ENCODE assay signal across 7 mouse cellular contexts in the genomic region with DNA sequence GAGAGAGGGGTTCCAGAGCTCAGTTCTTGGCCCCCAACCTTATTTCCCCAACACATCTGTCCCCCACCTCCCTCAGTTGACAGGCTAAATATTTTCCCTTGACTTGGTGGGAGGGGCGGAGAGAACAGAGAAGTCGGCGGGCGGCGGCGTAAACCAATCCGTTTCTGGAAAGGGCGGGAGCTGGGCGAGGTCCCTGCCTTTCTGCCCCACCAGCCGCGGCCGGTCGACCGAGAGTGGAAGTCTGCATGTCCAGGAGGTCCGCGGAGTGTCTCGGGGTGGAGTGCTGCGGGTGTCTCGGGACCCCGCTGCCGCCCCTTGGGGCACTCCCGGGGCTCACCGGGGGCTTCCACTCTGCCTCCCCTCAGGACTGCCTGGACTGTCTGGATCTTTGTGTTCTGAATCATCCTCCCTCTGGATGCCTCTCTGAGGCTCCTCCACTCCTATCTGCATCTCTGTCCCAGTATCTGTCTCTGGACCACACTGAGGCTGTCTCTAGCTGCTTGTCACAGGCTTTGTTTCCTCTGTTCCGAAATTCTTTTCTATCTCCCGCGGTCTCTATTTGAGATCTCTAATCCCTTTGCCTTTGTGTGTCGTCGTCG. TPM values are rescaled to one million over a fixed set of nuclear protein-coding genes. Genes with fewer than 3 reads are reported as not detected.
DNase-seq lines count a peak whose midpoint lies in the region; ATAC-seq and TF ChIP-seq lines count a peak whose summit lies in the region.

Gene Insrr (plus strand): TSS at position 216 of the 599 bp plus-strand sequence.

- H3K9ac ChIP-seq in ES-E14 (ENCODE audit: insufficient read depth, low read depth, low read length, poor library complexity, severe bottlenecking): no peak within 1 kb of the TSS
- peak within 1 kb of the TSS; percentile 68 for H3K9ac ChIP-seq in heart, embryonic 13.5 days

- no peaks in the 10 kb centered on the region for H3K4me1 ChIP-seq in ES-E14 (ENCODE audit: control insufficient read depth in 2 of 2, insufficient read depth in 2 of 2, low read length in 2 of 2, poor library complexity in 1 of 2)
- H3K4me1 ChIP-seq in heart, embryonic 13.5 days: peaks cover 27% of the 10 kb centered on the region

- H3K4me3 ChIP-seq in ES-E14 (ENCODE audit: insufficient read depth in 1 of 2, low read depth in 1 of 2, low read length in 2 of 2, poor library complexity in 1 of 2, severe bottlenecking in 1 of 2): peak within 1 kb of the TSS; percentile 17 to 42; a peak in 2 of 4 replicates
- H3K4me3 ChIP-seq in heart, embryonic 13.5 days: peak within 1 kb of the TSS; percentile 46

- peak within 1 kb of the TSS; percentile 68 for H3K4me2 ChIP-seq in heart, embryonic 13.5 days

- DNase-seq in ES-E14 (ENCODE audit: low read depth, low spot score): no peak
- DNase-seq in kidney, postnatal 14 days: peak; percentile 61
- no peak for DNase-seq in frontal cortex, postnatal 14 days (ENCODE audit: low spot score in 2 of 2)
- DNase-seq in frontal cortex, postnatal 36 days (ENCODE audit: low spot score in 2 of 2): no peak

- no peaks in the 10 kb centered on the region for H3K9me3 ChIP-seq in ES-E14 (ENCODE audit: control insufficient read depth, insufficient read depth, low read depth, low read length)
- no peaks in the 10 kb centered on the region for H3K9me3 ChIP-seq in heart, embryonic 13.5 days

- H3K36me3 ChIP-seq in ES-E14 (ENCODE audit: control insufficient read depth, insufficient read depth, low read length, poor library complexity, severe bottlenecking): no peaks in the 10 kb centered on the region
- no peaks in the 10 kb centered on the region for H3K36me3 ChIP-seq in heart, embryonic 13.5 days

- WGBS in heart, embryonic 13.5 days: 1% methylated on average over 29 of the region's 29 CpGs

- peaks cover 100% of the 10 kb centered on the region for H3K27me3 ChIP-seq in heart, embryonic 13.5 days (replicated peaks)

- in situ Hi-C loops in ES-E14 (cut with MboI; ENCODE audit: low sequenced_read_pairs in 2 of 2, unreplicated experiment in 2 of 2): no loop called here

- ATAC-seq in common myeloid progenitor, adult 5-6 weeks (replicated peaks; ENCODE audit: low read depth, poor library complexity, severe bottlenecking): peak; percentile 33; the same call in 1 of the 2 replicates
- ATAC-seq in heart, embryonic 13.5 days (ENCODE audit: extremely low read depth, insufficient number of reproducible peaks, low FRiP score, low TSS enrichment): no peak
- peak; percentile 16; the same call in 1 of the 2 replicates for ATAC-seq in megakaryocyte progenitor cell, adult 5-6 weeks (replicated peaks; ENCODE audit: poor library complexity)

- no peak within 1 kb of the TSS for H3K27ac ChIP-seq in ES-E14 (ENCODE audit: insufficient read depth, low read depth, low read length, poor library complexity, severe bottlenecking)
- H3K27ac ChIP-seq in heart, embryonic 13.5 days (replicated peaks): no peak within 1 kb of the TSS

TF ChIP-seq in ES-E14, 5 proteins besides CTCF, POLR2A, EP300 and RAD21:
- no peak for TF ChIP-seq CHD2 (IDR thresholded peaks at IDR 0.05; ENCODE audit: low read depth, low read length)
- TF ChIP-seq MAFK (IDR thresholded peaks at IDR 0.05; ENCODE audit: insufficient read depth, low read depth, low read length): no peak
- no peak for TF ChIP-seq ZNF384 (IDR thresholded peaks at IDR 0.05; ENCODE audit: low read depth, low read length)
- TF ChIP-seq ZC3H11A (IDR thresholded peaks at IDR 0.05; ENCODE audit: borderline replicate concordance, low read depth, low read length): no peak
- no peak for TF ChIP-seq HCFC1 (IDR thresholded peaks at IDR 0.05; ENCODE audit: borderline replicate concordance, insufficient read depth, low read length)

RNA-seq across cellular contexts. Expression of gene Insrr, which starts in this region (rescaled TPM):
- 0.11 and 0.18 TPM in 2 replicates for total RNA-seq in ES-E14 (2012; rRNA removed)
- total RNA-seq in common myeloid progenitor, adult 5-6 weeks (2017): not detected in 2 replicates
- polyA plus RNA-seq in heart, embryonic 13.5 days (2015; fragmentation: Nextera tagmentation; extraction: Ambion mirVana): 0.06 and 0.08 TPM in 2 replicates
- total RNA-seq in megakaryocyte progenitor cell, adult 5-6 weeks (2015): 0.05 TPM in 1 of 2 replicates, not detected in the other
- not detected in 2 replicates for total RNA-seq in megakaryocyte progenitor cell, adult 5-6 weeks (2017)

Comparison
In these comparisons a context has a peak if more than half of its experiments do, and no peak if none do; other contexts are left out.
1. Peak in ATAC-seq in common myeloid progenitor, adult 5-6 weeks; RNA of the gene not detected or under 1 TPM.
2. Peak in ATAC-seq in megakaryocyte progenitor cell, adult 5-6 weeks; RNA of the gene not detected or under 1 TPM.